In the genomic region with DNA sequence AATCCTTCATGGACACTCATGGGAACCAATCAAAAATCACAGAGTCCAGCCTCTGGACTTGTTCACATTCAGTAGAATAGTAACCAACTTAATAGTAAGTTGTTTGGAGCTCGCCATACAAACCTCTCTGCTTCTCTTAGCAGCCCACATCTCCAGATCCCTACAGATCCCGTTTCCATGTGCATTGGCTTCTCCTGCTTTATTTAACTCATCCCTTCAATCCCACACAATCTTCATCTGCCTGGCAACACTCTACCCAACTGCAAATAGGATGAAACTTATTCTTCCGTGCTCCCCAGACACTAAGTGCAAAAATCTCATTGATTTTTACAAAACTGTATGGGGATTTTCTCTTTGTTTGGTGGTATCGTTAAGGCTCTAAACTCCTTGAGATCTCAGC, we compare ENCODE assay signal across 21 mouse cellular contexts.
A peak's percentile ranks its signal among the peaks of the same experiment; 100 is the strongest.
DNase-seq lines count a peak whose midpoint lies in the region; ATAC-seq lines count a peak whose summit lies in the region.
"Had no signal": no experiment of that assay in that cellular context is flagged by ENCODE, and none has a peak within 500 bp of the region (broad histone marks: within the 10 kb centered on the region; RNA-seq: fewer than 3 reads in every experiment).

No protein-coding gene starts in this region.

- peak; percentile 83 for ATAC-seq in frontal cortex, adult (ENCODE audit: low TSS enrichment)
- ATAC-seq: activated CD4-positive, CD25-positive, alpha-beta regulatory T cell, adult 4 months; CD4-positive, CD25-positive, alpha-beta regulatory T cell, adult 4 months; forebrain, embryonic 14.5 days; forebrain, embryonic 16.5 days; Patski had no signal

- no peak for DNase-seq in frontal cortex, postnatal 10 days (ENCODE audit: low spot score in 2 of 2)
- peak; percentile 9 to 14 for DNase-seq in right cerebral cortex, adult 2 months (ENCODE audit: low spot score in 2 of 2)
- DNase-seq in right cerebral cortex, postnatal 36 days (ENCODE audit: low spot score in 2 of 2): no peak
- no peak for DNase-seq in ovary, adult 18-20 months (ENCODE audit: low spot score)
- DNase-seq: adrenal gland, adult 8-10 months; adrenal gland, postnatal 14 days; adrenal gland, postnatal 36 days; B cell, adult 2 months; cerebellum, adult 11 months; cerebellum, adult 18-20 months; cerebellum, adult 8-10 months; cerebellum, adult 9-11 months; cerebellum, postnatal 14 days; cerebellum, postnatal 36 days; embryo, embryonic 11 days had no signal

Comparison
In these comparisons a context has a peak if more than half of its experiments do, and no peak if none do; other contexts are left out.
1. DNase-seq: peak in right cerebral cortex, adult 2 months (2 of 2); none in frontal cortex, postnatal 10 days (0 of 2), right cerebral cortex, postnatal 36 days (0 of 2) and ovary, adult 18-20 months (single experiment).